Mouse (Mus musculus): ENCODE data around the gene Olfr374.

Olfr374 gene

DNA sequence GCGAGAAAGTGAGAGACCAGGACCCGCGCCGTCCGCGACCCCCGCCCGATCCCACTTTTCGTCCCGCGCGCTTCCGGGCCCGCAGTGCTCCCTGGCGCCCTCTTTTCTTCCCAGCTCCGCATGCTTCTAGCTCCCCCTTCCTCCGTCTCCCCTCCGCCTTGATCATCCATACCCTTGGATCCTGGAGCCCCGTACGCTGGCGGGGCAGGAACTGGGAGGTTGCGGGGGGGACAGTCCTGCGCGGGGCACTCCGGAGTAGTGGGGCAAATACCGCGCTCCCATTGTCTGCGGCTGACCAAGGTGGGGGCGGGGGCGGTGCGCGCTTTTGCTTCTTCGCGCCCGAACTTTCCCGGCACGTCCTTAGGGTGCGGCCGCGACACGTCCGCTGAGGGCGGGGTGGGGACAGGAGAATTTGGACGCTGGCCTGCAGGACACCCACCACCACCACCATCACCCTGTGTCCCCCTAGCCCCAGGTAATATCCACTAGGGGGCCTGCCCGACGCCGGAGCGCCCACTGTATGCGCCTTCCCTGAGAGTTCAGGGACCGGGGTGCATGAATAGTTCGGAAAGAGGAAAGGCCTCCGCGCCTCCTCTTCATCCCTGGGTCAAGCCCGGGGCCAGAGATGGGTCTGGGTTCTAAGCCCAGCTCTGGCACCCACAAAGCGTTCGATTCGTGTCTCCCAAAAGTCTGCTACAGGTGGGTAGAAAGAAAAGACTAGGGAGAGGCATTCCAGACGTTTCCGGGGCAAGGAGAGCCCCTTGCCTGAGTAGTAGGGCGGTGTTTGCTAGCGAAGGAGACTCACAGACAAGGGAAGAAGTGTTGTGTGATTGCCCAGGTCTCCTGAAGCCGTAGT is 28.8 kb downstream of the Olfr374 start:
- peak; percentile 45 for DNase-seq (ENCODE audit: low spot score)

DNA sequence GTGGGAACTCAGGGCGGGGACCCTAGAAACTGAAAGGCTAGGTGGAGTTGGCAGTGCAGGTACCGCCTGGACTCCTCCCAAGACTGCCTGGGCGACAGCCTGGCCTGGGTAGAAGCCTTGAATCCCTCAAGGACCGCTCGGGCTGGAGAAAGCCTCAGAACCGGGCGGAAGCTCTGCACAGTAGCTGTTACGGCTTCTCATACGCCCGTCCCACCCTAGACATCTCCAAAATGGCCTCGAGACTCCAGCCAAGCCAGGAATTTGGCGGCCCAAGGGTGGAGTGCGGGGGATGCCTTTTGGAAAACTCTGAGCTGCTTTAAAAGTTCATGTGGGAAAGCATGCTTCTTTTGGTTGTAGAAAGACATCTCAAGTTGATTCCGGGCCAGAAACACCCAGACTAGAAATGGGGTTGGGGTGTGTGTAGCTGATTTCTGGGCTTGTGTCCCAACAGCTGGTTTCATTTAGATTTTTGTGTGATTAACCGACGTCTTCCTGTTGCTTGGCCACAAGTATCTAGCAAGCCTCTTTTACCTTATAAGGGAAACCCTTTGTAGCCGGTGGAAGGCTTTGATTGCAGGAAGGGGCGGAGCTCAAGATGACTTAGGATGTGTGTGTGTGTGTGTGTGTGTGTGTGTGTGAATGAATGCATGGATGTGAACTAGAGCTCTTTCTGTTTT is 29.6 kb downstream of the Olfr374 start:
- peak; percentile 81 for DNase-seq (ENCODE audit: low spot score)

DNA sequence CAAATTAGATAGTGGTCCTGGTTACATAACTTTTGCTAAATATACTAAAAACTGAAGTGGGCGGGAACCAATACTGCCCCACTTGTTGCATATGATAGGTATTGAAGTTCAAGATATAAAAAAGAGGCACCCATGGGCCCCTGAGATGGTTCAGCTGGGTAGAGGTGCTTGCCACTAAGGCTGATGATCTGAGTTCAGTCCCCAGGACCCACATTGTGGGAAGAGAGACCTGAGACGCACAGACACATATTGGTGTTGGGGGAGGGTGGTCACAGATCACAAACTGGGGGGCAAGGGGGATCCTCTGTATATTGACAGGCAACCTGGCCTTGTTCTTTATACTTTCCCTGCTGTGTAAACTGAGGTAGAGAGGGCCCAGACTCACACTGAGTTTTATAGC is 30.6 kb downstream of the Olfr374 start:
- DNase-seq (ENCODE audit: low spot score): no peak

DNA sequence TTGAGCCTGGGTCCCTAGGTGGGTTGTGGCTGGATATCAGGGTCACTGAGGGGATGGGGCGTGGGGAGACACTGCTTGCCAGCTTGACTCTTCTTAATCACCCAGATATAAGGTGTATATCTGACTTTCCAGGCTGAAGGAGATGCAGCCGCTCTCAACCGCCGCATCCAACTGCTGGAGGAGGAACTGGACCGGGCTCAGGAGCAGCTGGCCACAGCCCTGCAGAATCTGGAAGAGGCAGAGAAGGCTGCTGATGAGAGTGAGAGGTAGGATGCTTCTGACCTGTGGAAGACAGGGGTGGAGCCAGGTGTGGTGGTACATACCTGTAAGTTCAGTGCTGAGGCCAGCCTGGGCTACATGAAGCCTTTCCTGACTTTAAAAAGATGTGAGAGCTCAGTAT is 31.6 kb downstream of the Olfr374 start:
- DNase-seq (ENCODE audit: low spot score): no peak

DNA sequence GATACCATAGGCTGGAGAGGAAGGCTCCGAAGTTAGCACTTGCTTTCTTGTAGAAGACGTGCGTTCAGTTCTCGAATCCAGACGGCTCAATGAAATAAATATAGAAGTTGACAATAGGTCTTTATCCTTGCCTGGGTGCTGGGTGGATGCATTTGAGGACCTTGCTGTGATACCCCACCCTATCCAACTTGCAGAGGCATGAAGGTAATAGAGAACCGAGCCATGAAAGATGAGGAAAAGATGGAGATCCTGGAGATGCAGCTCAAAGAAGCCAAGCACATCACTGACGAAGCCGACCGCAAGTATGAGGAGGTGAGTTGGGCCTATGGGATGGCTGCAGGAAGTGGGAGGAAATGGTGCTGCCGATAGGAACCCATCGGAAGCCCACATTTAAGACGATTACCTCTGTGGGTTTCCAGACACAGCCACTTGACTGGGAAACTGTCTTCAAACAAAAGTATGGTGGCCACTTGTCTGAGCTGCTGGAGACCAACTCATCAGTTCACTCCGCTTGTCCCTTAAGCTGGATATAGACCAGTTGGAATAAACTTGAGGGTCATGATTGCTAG is 36.5 kb downstream of the Olfr374 start:
- no peak for DNase-seq (ENCODE audit: low spot score)

DNA sequence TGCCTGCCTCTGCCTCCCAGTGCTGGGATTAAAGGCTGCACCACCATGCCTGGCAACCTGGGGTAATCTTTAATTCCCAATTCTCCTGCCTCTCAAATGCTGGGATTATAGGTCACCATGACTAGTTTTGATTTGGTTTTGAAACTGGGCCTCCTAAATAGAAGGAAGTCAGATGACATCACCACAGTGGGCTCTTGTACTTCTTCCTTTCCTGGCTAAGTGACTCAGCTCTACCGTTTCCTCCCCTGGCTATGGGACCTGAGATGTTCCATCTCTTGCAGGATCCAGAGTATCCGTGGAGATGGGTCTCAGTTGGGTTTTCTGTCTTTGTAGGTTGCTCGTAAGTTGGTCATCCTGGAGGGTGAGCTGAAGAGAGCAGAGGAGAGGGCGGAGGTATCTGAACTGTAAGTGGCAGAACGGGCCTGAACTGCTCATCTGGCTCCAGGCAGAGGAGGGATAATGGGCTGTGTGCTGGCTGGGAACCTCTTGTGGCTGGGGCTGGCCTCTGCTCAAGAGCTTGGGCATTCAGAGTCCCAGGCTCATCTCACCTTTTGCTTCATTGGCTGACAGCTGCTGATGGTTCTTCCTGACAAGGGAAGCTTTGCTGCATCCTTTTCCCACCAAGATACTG is 37.6 kb downstream of the Olfr374 start:
- DNase-seq (ENCODE audit: low spot score): no peak

DNA sequence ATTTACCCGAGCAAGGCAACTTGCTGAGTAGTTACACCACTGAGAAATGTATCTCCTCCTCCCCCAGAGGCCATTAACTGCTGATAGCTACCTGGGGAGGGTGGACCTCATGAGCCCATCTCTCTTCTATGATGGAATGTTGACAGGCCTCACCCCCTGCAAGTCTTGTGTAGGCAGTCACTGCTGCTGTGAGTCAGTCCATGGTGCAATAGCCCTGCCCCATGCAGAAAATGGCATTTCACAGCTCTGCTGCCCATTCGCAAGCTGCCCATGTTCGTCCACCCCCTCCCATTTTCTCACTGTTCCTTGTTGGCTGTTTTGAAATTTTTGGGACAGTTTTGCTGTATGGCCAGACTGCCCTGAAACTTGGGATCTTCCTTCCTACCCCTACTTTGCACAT is 38.7 kb downstream of the Olfr374 start:
- no peak for DNase-seq (ENCODE audit: low spot score)

DNA sequence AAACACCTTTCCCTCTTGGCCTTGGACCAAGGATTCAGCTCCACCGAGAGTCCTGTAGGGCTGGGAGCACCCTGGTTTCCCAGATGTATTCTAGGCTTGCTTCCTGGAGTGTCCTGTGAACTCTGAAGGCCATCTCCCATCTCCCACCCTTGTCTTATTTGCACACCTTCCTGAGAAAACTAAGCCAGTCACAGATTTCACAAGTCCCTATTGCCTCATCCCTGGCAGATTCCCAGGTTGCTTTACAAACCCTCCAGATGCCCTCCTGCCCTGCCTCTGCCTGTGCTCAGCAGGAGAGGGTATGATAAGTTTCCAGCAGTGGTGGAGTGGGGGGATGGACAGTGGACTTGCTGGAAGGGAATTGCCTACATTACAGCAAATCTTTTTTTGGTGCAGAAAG is 39.2 kb downstream of the Olfr374 start:
- no peak for DNase-seq (ENCODE audit: low spot score)

DNA sequence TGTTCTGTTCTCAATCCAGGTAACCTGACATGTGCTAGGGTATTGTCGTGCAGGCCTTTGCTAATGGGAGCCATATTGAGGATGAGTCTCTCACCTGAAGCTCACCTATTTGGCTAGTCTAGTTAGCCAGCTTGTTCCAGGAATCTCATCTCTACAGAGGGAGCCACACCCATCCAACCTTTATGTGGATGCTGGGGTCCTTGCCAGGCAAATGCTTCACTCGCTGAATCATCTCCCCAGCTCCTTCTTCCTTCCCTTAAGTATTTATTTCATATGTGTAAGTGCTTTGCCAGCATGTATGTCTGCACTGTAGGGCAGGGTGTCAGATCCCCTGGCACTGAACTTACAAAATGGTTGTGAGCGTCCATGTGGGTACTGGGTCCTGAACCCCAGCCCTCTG is 39.7 kb downstream of the Olfr374 start:
- no peak for DNase-seq (ENCODE audit: low spot score)

DNA sequence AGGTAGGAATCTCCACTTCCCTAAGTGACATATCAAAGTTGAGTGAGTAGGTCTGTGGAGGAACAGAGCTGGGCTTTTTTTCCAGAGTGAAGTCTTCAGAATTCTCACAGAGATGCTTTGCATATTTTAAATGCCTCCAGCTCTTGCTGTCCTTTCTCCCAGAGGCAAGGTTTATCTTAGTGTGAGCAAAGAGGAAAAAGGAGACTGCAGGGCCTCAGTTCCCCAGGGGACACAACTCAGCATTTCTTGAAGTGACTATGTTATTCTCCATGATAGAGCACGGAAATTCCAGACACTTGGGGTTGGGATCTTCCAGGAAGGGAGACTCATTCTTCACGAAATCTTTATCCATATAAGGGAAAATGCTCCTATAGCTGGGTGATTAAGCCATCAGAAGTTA is 40.4 kb downstream of the Olfr374 start:
- no peak for DNase-seq (ENCODE audit: low spot score)

DNA sequence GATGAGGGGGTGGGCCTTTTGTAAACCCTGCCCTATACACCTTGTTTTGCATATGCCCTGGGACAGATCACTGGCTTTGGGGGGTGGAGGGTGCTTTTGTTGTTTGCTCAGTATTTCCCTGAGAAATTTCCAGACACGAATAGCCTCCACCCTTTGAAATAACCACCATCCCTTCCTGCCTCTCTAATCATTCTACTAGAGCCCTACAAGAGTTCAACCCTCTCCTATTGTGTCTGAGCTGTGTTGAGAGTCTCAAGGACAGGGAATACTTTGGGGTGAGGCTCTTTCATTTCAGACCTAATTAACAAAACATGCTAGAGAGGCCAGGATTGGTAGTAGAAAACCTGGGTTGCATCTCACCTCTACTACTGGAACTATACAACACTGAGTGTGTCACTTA is 42.2 kb downstream of the Olfr374 start:
- DNase-seq (ENCODE audit: low spot score): no peak

DNA sequence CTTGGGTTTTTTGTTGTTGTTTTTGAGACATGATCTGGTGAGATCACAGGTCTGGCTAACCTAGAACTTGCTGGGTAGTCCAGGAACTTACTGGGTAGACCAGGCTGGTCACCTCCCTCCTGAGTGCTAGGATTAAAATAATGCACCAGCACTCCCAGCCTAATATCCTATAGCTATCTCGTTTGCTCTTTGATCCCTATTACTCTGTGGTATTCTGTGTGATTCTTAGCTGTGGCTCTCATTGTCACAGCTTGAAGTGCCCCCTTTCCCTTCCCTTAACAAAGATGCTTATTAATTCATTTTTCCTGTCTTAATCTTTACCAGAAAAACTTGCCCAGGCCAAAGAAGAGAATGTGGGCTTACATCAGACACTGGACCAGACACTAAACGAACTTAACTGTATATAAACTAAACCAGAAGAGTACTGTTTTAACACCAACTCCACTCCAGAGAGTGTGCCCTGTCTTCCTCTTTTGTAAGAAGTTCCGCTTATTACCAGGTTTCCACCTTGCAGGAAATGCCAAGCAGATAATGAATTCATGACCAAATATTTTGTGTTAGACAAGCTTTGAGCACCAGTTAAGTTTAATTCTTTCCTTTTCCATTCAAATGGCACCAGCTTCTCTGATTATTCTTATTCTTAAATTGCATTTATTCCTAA is 44.7 kb downstream of the Olfr374 start:
- DNase-seq (ENCODE audit: low spot score): no peak

DNA sequence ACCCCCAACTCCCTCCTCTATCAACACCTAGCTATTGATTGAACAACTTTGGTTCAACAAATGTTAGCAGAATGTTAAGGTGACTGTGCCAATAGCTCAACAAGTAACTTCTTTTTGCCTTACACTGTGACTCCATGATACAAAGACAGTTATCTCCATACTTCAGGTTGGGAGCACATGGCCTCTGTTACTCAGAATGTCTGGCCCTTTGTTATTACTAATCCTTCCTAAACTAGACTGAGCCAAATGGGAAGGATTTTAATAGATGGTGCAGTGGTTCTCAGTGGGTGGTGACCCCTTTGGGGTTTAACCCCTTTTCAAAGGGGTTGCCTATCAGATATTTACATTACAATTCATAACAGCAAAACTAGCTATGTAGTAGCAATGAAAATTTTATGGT is 46.5 kb downstream of the Olfr374 start:
- DNase-seq (ENCODE audit: low spot score): no peak

DNA sequence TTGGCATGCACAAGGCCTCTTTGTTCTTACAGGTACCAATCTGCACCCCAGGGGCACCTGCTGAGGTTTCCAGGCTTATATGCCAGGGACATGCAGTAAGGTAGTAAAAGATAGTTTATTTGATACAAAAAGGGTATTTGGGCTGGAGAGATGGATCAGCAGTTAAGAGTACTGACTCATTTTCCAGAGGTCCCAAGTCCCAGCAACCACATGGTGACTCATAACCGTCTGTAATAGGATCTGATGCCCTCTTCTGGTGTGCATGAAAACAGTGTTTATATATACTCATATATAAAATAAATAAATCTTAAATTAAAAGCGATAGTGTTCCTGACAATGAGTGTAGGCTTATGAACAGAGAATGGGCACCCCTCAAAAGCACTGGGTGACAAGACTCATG is 51.3 kb downstream of the Olfr374 start:
- no peak for DNase-seq (ENCODE audit: low spot score)

DNA sequence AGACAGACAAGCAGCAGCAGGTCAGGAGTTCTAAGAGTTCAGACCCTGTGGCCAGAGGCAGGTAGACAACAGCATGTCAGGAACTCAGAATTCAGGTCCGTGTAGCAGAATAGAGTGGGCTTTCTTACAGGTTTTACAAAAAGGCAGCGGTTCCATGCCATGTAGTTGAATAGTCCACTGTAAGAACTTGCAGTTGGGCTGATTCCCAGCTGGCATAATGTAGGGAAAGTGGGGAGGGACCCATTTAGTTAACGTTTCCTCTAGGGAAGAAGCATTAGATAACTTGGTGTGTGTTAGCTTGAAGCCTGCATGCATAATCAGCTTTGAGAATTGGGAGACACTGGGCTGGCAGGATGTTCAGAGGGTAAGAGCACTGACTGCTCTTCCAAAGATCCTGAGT is 51.9 kb downstream of the Olfr374 start:
- no peak for DNase-seq (ENCODE audit: low spot score)

DNA sequence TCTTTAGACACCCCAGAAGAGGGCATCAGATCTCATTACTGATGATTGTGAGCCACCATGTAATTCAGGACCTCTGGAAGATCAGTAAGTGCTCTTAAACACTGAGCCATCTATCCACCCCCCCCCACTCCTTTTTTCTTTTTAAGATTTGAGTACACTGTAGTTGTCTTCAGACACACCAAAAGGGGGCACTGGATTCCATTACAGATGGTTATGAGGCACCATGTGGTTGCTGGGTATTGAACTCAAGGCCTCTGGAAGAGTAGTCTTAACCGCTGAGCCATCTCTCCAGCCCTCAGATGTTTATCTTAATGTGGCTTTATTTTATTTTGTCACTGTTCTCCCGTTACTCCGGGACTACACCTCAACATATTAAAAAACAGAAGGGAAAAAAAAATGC is 53.2 kb downstream of the Olfr374 start:
- no peak for DNase-seq (ENCODE audit: low spot score)

DNA sequence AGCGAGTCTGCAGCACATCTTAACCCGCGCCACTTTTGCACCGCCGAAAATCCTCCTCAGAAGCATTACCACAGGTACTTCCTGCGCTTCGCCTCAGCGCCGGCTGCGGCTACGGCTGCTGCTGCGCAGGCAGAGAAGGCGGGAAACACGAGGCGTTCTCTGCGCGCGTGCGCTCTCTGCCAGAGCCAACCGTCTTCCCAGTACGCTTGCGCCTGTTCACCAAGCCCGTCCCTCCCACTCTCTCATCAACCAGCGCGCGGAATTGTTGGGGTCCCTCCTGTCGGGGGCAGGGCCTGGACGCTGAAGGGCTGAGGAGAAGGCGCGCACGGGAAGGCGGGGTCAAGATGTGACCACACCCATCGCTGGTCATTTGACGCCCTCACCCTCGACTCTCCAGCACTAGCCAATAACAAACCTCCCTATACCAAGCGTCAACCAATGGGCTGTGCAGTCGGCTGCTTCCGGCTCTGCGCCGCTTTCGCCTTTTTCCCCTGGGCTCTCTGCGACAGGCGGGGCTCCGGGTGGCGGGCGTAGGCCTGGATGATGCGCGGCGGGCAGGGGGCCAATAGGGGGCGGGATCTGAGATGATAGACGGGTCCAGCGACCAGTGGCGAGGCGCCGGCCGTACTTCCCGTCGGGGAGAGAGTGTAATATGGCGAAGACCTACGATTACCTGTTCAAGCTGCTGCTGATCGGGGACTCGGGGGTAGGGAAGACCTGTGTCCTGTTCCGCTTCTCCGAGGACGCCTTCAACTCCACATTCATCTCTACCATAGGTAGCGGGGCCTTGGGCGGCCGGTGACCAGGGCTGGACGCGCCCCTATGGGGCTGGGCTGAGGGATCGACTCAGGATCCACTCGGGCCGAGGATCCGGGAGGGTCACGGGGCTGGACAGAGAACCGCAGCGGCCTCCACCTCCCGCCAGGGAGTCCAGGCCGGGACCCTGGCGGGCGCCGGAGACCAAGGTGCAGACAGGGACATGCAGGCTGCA is 54.2 kb downstream of the Olfr374 start, which contains the start of gene Rab8a:
Gene Rab8a, plus strand, starts transcription at position 494 of the 991 bp plus-strand sequence.
- DNase-seq (ENCODE audit: low spot score): peak; percentile 99

DNA sequence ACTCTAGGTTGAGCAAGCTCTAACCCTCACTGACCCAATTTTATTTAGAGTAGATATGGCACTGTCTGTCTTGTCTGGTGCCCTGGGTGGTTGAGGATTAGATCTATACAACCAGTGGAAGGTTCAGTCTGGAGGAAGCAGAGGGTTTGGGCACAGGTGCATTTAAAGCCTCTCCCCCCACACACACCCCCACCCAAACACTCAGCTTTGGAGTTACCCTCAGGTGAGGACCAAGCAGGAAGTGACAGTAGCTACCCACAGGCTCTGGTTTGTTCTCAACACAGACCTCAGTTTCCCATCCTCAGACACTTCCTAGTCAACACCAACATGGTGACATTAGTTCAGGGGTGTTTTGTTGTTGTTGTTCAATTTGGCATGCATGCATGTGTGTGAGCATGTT is 56.0 kb downstream of the Olfr374 start:
- no peak for DNase-seq (ENCODE audit: low spot score)
